Mouse (Mus musculus): ENCODE results near the gene Patz1. TPM values are rescaled to one million over a fixed set of nuclear protein-coding genes. Genes with fewer than 3 reads are reported as not detected.

Patz1 gene
- total RNA-seq (2021): 10 to 100 TPM; 41.5 to 46.9 TPM
- long read RNA-seq, experiment 1, transcript Patz1-202 (5 exons, 3,173 nt): minor isoform, 5 of 25 reads
- long read RNA-seq, experiment 1, transcript Patz1-203 (3 exons, 2,930 nt): major isoform, 8 of 25 reads
- long read RNA-seq, experiment 1, partial matches to known transcripts: 1 of 25 reads
- long read RNA-seq, experiment 1, other reads (novel, unspliced or antisense): 5 of 25 reads
- long read RNA-seq, experiment 2, transcript Patz1-201 (4 exons, 3,118 nt): major isoform, 5 of 16 reads
- long read RNA-seq, experiment 2, partial matches to known transcripts: 0 of 16 reads
- long read RNA-seq, experiment 2, other reads (novel, unspliced or antisense): 5 of 16 reads

GRCm38 (mm10) chr11:3288521-3289301, at the start of gene Patz1:
Patz1 (plus strand) TSS chr11:3288874.
- Histone ChIP-seq H3K4me3 (peak within 1 kb of the TSS; percentile 75), H3K27ac (peak within 1 kb of the TSS; percentile 100)
- intact Hi-C loops (cut with DNase I): no loop called here
- no peak for TF ChIP-seq CTCF (IDR thresholded peaks at IDR 0.05)
- DNase-seq (ENCODE audit: extremely low spot score in 1 of 2, low spot score in 2 of 2): peak; percentile 37 to 44

- TF ChIP-seq CTCF (IDR thresholded peaks at IDR 0.05): no peak
- Histone ChIP-seq H3K27ac (no peak overlapping the region), H3K4me3 (no peak overlapping the region)
- intact Hi-C loops (cut with DNase I): no loop called here
- DNase-seq (ENCODE audit: extremely low spot score in 1 of 2, low spot score in 2 of 2): no peak
Observed at GRCm38 (mm10) chr11:3242395-3242794, 46.3 kb upstream of the Patz1 start.

GRCm38 (mm10) chr11:3243771-3244170, 44.9 kb upstream of the Patz1 start:
- TF ChIP-seq CTCF (IDR thresholded peaks at IDR 0.05): no peak
- no peak overlapping the region for H3K27ac ChIP-seq
- intact Hi-C loops (cut with DNase I): no loop called here
- no peak for DNase-seq (ENCODE audit: extremely low spot score in 1 of 2, low spot score in 2 of 2)
- H3K4me3 ChIP-seq: no peak overlapping the region

GRCm38 (mm10) chr11:3247387-3247786, 41.3 kb upstream of the Patz1 start:
- Histone ChIP-seq H3K4me3 (no peak overlapping the region), H3K27ac (no peak overlapping the region)
- TF ChIP-seq CTCF (IDR thresholded peaks at IDR 0.05): no peak
- no peak for DNase-seq (ENCODE audit: extremely low spot score in 1 of 2, low spot score in 2 of 2)
- intact Hi-C loops (cut with DNase I): no loop called here

- Histone ChIP-seq H3K27ac (no peak overlapping the region), H3K4me3 (no peak overlapping the region)
- no peak for DNase-seq (ENCODE audit: extremely low spot score in 1 of 2, low spot score in 2 of 2)
- TF ChIP-seq CTCF (IDR thresholded peaks at IDR 0.05): no peak
- intact Hi-C loops (cut with DNase I): loop anchor here (5.0 kb wide), 1 partner anchor 37 kb away; no protein-coding TSS in a partner anchor
Observed at GRCm38 (mm10) chr11:3259537-3259936, 29.1 kb upstream of the Patz1 start.

DNA sequence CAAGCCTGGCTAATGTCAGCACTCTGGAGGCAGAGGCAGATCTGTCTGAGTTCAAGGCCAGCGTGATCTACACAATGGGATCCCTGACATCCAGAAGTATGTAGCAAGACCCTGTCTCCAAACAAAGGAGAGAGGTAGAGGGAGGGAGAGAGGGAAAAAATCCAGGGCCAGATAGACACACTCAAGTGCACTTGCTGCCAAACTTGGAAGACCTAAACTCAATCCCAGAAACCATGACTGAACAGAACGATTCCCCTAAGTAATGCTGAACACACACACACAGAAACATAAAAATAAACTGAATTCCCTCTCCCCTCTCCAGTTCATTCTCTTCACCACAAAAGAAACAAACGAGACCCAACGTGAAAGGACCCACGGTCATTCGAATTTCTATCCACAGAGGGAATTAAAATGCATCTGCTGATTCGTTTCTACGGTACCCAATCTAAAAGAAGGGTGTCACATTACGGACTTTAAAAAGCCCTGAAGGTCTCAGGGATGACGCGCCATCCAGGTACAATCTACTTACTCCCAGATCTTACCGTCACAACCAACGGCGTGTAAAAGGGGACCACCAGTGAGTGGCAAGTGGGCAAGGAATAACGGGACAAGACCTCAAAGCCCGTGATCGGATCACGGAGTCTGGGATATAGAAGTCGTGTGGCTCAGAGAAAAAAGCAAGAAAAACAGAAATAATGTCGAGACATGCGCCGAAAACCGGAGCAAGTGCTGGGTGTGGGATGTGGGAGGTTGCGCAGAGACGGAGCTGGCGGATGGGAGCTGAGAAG, 23.2 kb upstream of the Patz1 start:
- H3K4me3 ChIP-seq: peak overlapping the region; percentile 97
- DNase-seq (ENCODE audit: extremely low spot score in 1 of 2, low spot score in 2 of 2): no peak
- peak overlapping the region; percentile 91 for H3K27ac ChIP-seq
- intact Hi-C loops (cut with DNase I): loop anchor here (1.0 kb wide), 1 partner anchor 25 kb away; no protein-coding TSS in a partner anchor
- TF ChIP-seq CTCF (IDR thresholded peaks at IDR 0.05): no peak

GRCm38 (mm10) chr11:3266079-3266685, 22.5 kb upstream of the Patz1 start, which contains the start of gene Drg1:
Drg1 (minus strand) TSS chr11:3266415.
- H3K27ac ChIP-seq: peak within 1 kb of the TSS; percentile 91
- intact Hi-C loops (cut with DNase I): loop anchor here (1.0 kb wide), 1 partner anchor 24 kb away; no protein-coding TSS in a partner anchor
- no peak; the same call in 1 of the 2 replicates for TF ChIP-seq CTCF (IDR thresholded peaks at IDR 0.05)
- H3K4me3 ChIP-seq: peak within 1 kb of the TSS; percentile 97
- peak; percentile 91 to 92 for DNase-seq (ENCODE audit: extremely low spot score in 1 of 2, low spot score in 2 of 2)

- Histone ChIP-seq H3K4me3 (no peak overlapping the region; the same call in 1 of the 2 replicates), H3K27ac (no peak overlapping the region)
- DNase-seq (ENCODE audit: extremely low spot score in 1 of 2, low spot score in 2 of 2): no peak
- no peak for TF ChIP-seq CTCF (IDR thresholded peaks at IDR 0.05)
- intact Hi-C loops (cut with DNase I): no loop called here
Observed at GRCm38 (mm10) chr11:3267133-3267532, 21.5 kb upstream of the Patz1 start.

DNA sequence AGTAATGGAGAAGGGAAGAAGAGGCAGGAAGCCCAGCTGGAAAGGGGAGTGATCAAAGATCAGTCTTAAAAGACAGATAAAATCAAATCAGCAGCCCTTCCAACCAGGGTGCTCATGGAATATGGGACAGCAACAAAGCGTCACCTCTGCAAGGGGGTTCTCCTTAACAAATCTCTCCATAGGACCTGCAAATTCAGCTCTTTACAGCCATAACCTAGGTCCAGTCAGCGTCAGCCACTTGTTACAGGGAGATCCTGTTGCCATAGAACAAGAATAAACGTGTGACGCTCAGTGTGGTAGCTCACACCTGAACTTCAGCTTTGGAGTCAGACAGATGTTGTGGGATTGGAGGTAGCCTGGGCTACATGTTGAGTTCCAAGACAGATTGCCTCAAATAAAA, 19.4 kb upstream of the Patz1 start:
- Histone ChIP-seq H3K4me3 (no peak overlapping the region), H3K27ac (no peak overlapping the region)
- TF ChIP-seq CTCF (IDR thresholded peaks at IDR 0.05): no peak
- intact Hi-C loops (cut with DNase I): no loop called here
- DNase-seq (ENCODE audit: extremely low spot score in 1 of 2, low spot score in 2 of 2): no peak

DNA sequence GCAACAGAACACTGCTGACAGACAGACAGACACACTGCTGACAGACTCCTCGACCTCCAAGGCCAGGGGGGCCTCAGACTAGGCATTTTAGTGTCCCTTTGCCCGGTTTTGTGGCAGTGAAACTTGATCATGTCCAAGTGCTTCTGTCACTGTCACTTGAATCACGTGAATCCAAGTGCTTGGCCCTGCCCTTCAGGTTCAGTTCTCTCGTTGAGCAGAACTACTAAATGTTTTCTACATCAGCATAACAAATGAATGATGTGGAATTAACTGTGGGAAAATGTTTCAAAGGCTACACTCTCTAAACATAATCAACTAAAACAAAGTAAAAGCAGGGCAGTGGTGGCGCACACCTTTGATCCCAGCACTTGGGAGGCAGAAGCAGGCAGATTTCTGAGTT, 10.3 kb upstream of the Patz1 start:
- no peak for TF ChIP-seq CTCF (IDR thresholded peaks at IDR 0.05)

DNA sequence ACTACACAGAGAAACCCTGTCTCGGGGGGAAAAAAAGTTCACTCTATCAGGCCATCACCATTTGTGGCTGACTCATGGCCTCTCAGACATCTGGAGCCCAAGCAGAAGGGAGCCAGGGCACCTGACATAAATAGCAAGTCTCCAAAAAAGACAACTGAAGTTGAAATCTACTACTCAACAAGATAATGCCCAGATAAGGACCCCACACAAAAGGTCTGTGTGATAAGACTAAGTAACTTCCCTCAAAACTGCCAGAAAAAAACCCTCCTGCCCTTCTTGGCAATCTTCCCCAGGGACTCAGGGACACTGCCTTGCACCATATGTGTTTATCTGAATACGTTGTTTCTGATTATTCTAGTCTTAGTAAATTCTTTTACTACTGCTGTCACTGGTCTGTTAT, 8.9 kb upstream of the Patz1 start:
- Histone ChIP-seq H3K4me3 (no peak overlapping the region), H3K27ac (no peak overlapping the region)
- no peak for DNase-seq (ENCODE audit: extremely low spot score in 1 of 2, low spot score in 2 of 2)
- no peak for TF ChIP-seq CTCF (IDR thresholded peaks at IDR 0.05)
- intact Hi-C loops (cut with DNase I): no loop called here

More for the DNA sequence above, 10.3 kb upstream of the Patz1 start:
- Histone ChIP-seq H3K27ac (no peak overlapping the region), H3K4me3 (no peak overlapping the region)
- DNase-seq (ENCODE audit: extremely low spot score in 1 of 2, low spot score in 2 of 2): no peak
- intact Hi-C loops (cut with DNase I): no loop called here
